Mouse (Mus musculus) T-helper 1 cell (primary cell): Measurements from ENCODE around the gene Vps52.
"Not testable (repeated sequence)": the region's sequence is repeated elsewhere in the genome, so short reads cannot be mapped to it uniquely, and the experiment has no call there.

Experiments
- in situ Hi-C: fragments of 300-600 bp; cut with MboI, MseI; formaldehyde crosslinking; loops from one replicate; pipeline ENCODE4 v1.15.1; 2025; ENCODE audit warnings: high pct_unique_total_duplicates

Gene Vps52

GRCm38 (mm10) chr17:34000796-34001195, 45.2 kb downstream of the Vps52 start:
- in situ Hi-C loops: not testable (repeated sequence)

GRCm38 (mm10) chr17:34003426-34003825, 47.8 kb downstream of the Vps52 start:
- in situ Hi-C loops: no loop called here

GRCm38 (mm10) chr17:34006570-34006969, 51.0 kb downstream of the Vps52 start:
- in situ Hi-C loops: loop anchor here (5.0 kb wide), 1 partner anchor 34 kb away; no protein-coding TSS in a partner anchor

DNA sequence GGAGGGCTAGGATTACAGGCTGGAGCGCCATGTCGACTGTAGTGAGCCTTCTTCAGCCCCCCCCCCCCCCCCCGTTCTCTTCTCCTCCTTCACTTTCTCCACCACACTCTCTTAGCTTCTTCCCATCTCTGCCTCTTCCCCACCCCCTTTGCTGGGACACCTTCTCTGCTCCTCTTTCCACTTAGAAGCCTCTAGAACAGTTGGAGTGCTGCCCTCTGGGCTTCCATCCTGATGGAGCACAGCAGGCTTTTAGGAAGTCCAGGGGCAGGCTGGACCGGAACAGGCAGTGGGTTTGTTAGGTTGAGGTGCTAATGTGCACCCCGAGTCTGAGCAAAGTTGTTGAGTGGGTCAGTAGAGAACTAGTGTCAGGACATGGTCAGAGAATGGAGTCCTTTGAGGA, 54.5 kb downstream of the Vps52 start:
- in situ Hi-C loops: no loop called here

GRCm38 (mm10) chr17:34013436-34013835, 57.8 kb downstream of the Vps52 start:
- in situ Hi-C loops: no loop called here
